Mouse (Mus musculus): ENCODE measurements around the gene Slc16a3. TPM values are rescaled to one million over a fixed set of nuclear protein-coding genes. Genes with fewer than 3 reads are reported as not detected.
A peak's percentile ranks its signal among the peaks of the same experiment; 100 is the strongest.

Gene Slc16a3
- total RNA-seq (2022): 1 to 10 TPM; 1.0 to 3.7 (median 1.3) TPM

- no peak for DNase-seq (ENCODE audit: low spot score)
These were observed at the start of gene Slc16a3 for GRCm38 (mm10) chr11:120948328-120948727. Slc16a3 (plus strand) TSS chr11:120948480.

DNA sequence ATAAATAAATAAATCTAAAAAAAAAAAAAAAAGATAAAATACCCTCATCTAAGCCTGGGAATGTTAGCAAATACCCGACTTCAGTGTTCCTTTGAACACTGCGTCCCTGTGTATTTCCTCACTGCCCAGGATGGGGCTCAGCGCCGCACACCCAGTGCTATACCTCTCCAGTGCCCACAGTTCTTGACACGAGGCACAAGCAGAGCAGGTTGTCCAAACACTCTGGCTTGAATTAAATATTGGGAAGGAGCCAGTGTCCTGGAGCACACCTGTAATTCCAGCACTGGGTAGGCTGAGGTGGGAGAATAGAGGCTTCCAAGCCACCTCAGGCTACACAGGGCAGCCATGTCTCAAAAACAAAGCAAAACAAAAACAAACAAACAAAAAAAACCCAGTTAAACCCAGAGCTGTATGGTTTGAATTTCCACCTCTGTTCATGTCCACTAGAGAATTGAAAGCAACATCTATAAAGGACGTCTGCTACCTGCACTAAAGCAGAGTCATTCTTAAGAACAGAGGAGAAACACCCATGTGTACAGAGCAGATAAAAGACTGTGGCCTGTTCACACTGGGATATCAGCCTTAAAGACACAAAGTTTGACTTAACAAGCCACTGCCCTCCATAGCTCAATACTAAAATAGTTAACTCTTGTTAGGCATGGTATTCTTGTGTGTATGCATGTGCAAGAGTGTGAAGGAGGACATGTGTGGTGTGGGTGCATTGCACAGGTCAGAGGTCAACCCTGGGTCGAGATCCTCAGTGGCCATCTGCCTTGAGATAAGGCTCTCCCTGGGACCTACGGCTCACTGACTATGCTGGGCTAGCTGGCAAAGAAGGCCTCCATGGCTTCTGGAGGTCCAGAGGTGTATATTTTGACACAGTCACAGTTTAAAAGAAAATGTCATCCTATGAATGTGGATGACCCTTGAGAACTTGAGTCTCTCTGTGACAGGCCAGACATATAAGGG, 47.7 kb upstream of the Slc16a3 start:
- DNase-seq (ENCODE audit: low spot score): no peak

DNA sequence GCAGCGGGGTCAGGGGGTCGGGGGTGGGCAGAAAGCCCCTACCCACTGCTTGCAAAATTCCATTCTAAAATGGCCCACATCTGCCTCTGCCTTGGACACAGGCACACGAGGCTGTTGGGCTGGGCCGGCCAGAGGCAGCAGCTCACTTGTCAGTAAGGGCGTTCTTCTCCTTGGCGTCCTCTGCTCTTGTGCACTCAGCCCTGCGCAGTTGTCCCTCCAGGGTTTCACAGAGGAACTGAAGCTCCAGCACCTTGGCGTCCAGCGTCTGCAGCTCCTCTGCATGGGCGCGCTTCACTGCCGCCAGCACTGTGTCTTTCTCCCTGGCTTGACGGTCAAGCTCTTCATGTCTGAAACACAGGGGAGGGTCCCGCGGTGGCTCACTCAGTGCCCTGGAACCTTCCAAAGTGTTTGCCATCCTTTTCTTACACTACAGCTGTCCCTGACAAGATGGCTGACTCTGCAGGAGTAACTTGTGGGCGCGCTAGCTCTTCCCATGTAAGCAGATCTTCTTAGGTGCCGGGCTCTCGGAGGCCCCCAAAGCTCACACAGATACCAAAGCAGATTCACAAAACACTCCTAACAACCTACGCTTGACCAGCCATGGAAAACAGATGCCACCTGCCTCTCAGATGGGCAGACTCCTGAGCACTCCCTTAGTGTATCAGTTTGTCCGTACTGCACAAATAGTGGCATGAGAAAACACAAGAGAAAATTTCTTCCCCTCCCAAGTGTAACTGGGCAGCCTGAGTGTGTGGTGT, 46.4 kb upstream of the Slc16a3 start:
- DNase-seq (ENCODE audit: low spot score): no peak

DNA sequence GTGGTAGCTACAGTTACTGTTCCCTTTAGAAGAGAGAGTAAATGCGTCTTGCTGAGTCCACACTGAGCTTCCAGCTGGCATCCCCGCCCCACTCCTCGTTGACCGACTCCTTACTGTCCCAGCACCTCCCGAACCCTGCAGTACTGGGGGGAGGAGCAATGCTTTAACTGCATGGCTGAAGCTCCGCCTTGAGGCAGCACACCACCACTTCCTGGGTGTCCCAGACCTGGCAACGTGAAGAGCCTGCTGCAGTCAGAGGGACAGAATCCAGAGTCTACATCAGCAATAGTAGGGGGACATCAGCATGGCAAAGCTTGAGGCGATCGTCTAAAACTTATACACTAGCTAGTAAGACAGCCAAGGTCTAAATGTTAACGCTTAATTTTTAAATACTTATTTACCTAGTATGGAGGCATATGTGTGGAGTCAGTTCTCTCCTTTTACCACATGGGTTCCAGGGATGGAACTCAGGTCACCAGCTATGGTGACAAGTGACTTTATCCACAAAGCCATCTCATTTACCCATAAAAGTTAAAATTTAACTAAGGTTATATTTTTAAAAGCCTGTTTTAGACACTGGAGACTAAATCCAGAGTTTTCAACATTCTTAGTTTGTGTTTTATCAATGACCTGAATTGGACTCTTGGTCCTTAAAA, 45.7 kb upstream of the Slc16a3 start:
- DNase-seq (ENCODE audit: low spot score): no peak

- DNase-seq (ENCODE audit: low spot score): no peak
These were observed 45.0 kb upstream of the Slc16a3 start for GRCm38 (mm10) chr11:120903159-120903850.

- no peak for DNase-seq (ENCODE audit: low spot score)
These were observed 43.7 kb upstream of the Slc16a3 start for GRCm38 (mm10) chr11:120904561-120904960.

GRCm38 (mm10) chr11:120905430-120905873, 42.8 kb upstream of the Slc16a3 start:
- DNase-seq (ENCODE audit: low spot score): peak; percentile 65

DNA sequence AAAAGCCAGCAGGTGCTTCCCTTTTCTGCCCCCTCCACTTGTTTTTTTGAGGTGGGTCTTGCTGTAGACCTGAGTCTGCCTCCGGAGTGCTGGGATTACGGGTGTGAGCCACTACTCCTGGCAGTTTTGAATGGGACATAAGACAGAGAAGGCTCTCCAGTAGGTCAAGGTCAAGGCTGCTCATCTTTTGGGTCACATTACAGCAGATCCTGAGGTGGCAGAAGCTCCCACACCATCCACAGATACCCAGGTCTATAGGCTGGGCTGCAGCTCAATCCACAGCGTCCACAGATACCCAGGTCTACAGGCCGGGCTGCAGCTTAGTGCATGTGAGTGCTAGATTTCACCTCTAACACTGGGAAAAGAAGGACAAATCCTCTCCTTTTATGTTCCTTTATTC, 34.5 kb upstream of the Slc16a3 start:
- DNase-seq (ENCODE audit: low spot score): no peak

- DNase-seq (ENCODE audit: low spot score): no peak
These were observed 31.8 kb upstream of the Slc16a3 start for GRCm38 (mm10) chr11:120916477-120916876.

DNA sequence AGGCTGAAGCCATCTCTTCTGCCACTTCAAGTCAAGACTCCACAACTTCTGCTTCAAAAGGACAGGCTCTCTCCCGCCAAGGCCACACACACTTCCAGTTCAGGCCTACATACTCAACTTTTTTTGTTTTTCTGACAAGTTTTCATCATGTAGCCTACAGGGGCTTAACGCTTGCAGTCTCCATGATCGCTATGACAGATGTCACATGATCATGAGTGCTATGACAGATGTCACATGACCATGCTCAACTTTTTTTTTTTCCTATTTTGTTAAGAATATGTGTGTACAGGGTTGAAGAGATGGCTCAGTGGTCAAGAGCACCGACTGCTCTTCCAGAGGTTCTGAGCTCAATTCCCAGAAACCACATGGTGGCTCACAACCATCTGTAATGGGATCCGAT, 30.5 kb upstream of the Slc16a3 start:
- no peak for DNase-seq (ENCODE audit: low spot score)

DNA sequence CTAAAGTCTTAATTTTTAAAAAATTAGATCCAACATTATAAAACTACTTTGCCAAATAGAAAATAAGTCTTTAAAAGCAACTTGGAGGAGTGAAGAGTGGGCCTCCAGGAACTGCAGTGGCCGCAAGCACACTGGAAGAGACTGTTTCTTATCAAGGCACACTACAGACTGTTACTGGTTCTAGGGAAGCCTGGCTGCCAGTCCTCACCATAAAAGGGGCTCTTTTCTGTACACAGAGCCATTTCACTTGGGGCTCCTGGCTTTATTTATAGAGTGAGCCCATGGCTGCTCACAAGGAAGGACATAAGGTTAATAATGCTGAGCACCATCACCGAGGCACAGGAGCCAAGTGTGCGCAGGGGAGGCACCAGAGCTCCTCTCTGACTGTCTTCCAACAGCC, 25.8 kb upstream of the Slc16a3 start:
- no peak for DNase-seq (ENCODE audit: low spot score)

DNA sequence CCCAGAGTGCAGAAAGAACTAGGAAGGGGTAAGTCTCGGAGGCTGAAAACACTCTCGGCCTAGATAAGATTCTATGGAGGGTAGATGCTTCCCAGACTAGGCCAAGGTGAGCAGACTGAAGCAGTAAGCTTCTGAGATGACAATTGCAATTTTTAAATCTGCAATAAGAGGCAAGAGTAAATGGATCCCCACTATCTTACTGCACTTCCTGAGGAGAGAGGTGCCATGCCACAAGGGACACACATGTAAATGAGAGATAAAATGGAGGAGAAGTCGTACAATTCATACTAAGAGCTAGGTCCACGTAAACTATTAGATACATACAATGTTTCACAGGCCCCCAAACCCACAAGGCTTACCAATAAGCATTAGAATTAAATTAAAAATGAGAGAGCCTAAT, 19.8 kb upstream of the Slc16a3 start:
- DNase-seq (ENCODE audit: low spot score): no peak

DNA sequence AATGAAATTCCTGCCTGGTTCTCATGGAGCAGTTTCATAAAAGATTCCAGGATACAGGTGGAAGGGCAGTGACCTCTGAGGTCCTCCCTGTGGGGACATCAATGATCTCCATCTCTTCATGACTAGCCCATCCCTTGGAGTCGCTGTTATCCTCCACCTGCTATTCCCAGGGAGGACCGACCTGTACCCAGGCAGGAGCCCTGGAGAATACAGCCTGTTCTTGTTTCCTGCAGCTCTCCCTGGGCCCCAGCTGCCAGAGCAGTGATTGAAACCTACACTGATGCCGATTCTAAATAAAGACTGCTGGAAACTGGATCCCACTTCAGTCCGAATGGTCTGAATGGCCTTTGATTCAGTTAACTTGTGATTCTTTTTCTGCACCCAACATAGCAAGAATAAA, 16.8 kb upstream of the Slc16a3 start:
- DNase-seq (ENCODE audit: low spot score): no peak

DNA sequence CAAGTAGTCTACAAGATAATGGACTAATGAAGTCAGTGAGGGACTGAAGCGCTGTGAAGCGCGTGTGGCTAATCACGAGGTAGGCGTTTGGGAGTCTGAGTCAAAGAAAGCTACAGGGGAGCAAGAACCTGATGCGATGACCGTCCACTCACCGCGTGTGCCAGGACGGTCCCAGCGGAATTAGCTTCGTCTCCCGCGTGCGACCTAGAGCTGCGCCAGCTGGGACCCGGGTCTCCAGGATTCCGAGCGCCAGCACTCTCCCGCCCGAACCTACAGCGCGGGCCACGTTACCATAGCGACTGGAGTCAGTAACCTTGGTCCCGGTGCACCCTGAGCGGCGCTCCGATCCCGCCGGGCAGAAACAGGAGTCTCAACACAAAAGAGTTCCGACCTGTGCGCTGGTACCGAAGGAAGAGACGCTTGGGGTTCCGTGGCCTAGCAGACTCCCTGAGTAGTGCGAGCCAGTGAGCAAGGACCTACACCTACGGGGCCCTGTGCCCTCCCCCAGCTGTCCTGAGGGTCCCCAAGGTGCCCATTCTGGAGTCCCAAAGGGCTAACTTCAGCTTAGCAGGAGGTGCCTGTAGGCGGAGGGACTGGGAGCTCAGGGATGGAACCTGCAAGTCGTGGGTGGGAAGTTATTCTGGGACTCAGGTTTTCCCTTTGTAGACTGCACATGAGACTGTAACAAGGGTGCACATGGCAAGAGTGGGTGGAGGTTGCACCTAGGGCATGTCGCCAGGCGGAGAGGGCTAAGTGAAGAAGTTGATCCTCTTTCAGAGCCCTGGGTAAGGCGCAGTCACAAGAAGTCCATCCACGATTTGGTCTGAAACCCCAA, 15.5 kb upstream of the Slc16a3 start, which contains the start of gene Ccdc57:
TSS of gene Ccdc57 (minus strand) at position 309 of the 835 bp plus-strand sequence.
- peak; percentile 90 for DNase-seq (ENCODE audit: low spot score)

- DNase-seq (ENCODE audit: low spot score): no peak
These were observed 10.3 kb upstream of the Slc16a3 start for GRCm38 (mm10) chr11:120937976-120938375.

DNA sequence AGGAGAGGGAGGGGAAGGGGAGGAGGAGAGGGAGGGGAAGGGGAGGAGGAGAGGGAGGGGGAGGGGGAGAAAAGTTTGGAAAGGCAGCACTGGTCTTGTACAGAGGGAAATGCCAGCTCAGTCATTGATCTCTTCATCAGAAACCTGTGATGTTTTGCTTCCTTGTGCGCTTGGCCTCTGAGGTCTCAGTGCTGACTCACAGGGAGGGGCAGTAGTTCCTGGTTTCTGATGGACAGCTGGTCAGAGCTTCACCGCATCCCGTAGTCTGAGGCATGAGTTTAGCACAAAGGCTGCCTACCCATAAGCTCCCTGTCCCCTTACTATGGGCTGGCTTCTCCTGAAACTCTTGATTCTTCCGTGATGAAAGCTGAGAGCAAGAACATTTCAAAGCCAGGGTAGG, 9.5 kb upstream of the Slc16a3 start:
- DNase-seq (ENCODE audit: low spot score): no peak

DNA sequence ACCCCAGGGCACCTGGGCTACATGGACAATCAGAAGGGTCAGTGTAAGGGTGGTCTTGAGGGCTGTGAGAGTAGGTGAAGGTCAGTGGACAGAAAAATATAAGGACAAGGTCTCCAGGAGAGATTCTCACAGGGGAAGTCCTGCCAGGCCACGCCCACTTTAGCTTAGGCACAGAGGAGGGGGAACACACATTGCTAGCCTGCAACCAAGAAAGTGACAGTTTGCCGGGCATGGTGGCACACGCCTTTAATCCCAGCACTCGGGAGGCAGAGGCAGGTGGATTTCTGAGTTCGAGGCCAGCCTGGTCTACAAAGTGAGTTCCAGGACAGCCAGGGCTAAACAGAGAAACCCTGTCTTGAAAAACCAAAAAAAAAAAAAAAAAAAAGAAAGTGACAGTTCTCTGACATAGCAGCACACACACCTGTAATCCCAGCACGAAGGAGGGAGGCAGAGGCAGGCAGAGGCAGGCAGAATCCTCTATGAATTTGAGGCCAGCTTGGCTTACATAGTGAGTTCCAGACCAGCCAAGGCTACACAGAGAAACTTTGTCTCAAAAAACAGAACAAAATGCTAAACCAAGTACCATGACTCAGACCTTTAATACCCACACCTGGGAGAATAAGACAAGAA, 8.5 kb upstream of the Slc16a3 start:
- no peak for DNase-seq (ENCODE audit: low spot score)

- no peak for DNase-seq (ENCODE audit: low spot score)
These were observed 7.3 kb upstream of the Slc16a3 start for GRCm38 (mm10) chr11:120940959-120941358.

DNA sequence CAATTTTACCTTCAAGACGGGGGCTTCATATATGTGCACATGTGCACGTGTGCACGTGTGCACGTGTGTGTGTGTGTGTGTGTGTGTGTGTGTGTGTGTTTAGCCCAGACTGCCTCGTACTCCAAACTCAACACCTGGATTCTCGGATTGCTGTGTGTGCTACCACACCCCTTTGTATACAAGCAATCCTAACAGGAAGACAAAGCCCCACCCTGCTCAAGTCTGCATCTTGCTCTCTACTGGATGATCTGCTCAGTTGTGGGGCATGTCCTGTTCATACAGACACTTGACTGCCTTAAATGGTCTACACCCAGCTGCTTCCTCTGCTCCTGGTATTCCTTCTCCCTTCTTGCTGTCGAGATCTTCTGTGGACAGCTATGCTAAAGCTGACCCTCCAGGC, 3.0 kb upstream of the Slc16a3 start:
- DNase-seq (ENCODE audit: low spot score): no peak

GRCm38 (mm10) chr11:120945926-120946325, 2.4 kb upstream of the Slc16a3 start:
- no peak for DNase-seq (ENCODE audit: low spot score)
